Mouse (Mus musculus) lung, postnatal 10 days (tissue): ENCODE measurements around the gene Wnt3.
"Not testable (repeated sequence)": the region's sequence is repeated elsewhere in the genome, so short reads cannot be mapped to it uniquely, and the experiment has no call there.

ENCODE experiments used
- DNase-seq: peaks from one replicate; pipeline ENCODE4 v3.0.0; 2021

Wnt3 gene

GRCm38 (mm10) chr11:103773387-103774227 lies at the start of gene Wnt3:
Gene Wnt3, plus strand, starts transcription at chr11:103774150.
- DNase-seq: no peak

- no peak for DNase-seq
Observed at GRCm38 (mm10) chr11:103724331-103724771, 49.6 kb upstream of the Wnt3 start.

GRCm38 (mm10) chr11:103729282-103729985 lies 44.5 kb upstream of the Wnt3 start:
- DNase-seq: no peak

- DNase-seq: no peak
Observed at GRCm38 (mm10) chr11:103731594-103731993, 42.4 kb upstream of the Wnt3 start.

GRCm38 (mm10) chr11:103732306-103732705 lies 41.6 kb upstream of the Wnt3 start:
- no peak for DNase-seq

GRCm38 (mm10) chr11:103733069-103733468 lies 40.9 kb upstream of the Wnt3 start:
- DNase-seq: no peak

- no peak for DNase-seq
Observed at GRCm38 (mm10) chr11:103733961-103734360, 40.0 kb upstream of the Wnt3 start.

GRCm38 (mm10) chr11:103734411-103735045 lies 39.4 kb upstream of the Wnt3 start:
- DNase-seq: no peak

GRCm38 (mm10) chr11:103735046-103735781 lies 38.7 kb upstream of the Wnt3 start:
- peak; percentile 27 for DNase-seq

GRCm38 (mm10) chr11:103749306-103750089 lies 24.5 kb upstream of the Wnt3 start, which contains the start of gene Wnt9b:
Gene Wnt9b, minus strand, starts transcription at chr11:103749821.
- DNase-seq: peak; percentile 32

- DNase-seq: no peak
Observed at GRCm38 (mm10) chr11:103750612-103751011, 23.3 kb upstream of the Wnt3 start.

GRCm38 (mm10) chr11:103758054-103758453 lies 15.9 kb upstream of the Wnt3 start:
- no peak for DNase-seq

- peak; percentile 83 for DNase-seq
Observed at GRCm38 (mm10) chr11:103758706-103759105, 15.2 kb upstream of the Wnt3 start.

GRCm38 (mm10) chr11:103760101-103760500 lies 13.8 kb upstream of the Wnt3 start:
- DNase-seq: no peak

GRCm38 (mm10) chr11:103760891-103761290 lies 13.1 kb upstream of the Wnt3 start:
- DNase-seq: not testable (repeated sequence)

GRCm38 (mm10) chr11:103763410-103764163 lies 10.4 kb upstream of the Wnt3 start:
- peak; percentile 63 for DNase-seq

GRCm38 (mm10) chr11:103764601-103765000 lies 9.3 kb upstream of the Wnt3 start:
- DNase-seq: peak; percentile 44

- DNase-seq: no peak
Observed at GRCm38 (mm10) chr11:103765556-103766011, 8.4 kb upstream of the Wnt3 start.

GRCm38 (mm10) chr11:103771160-103771817 lies 2.7 kb upstream of the Wnt3 start:
- DNase-seq: no peak
